8 mouse cellular contexts compared by ENCODE assay signal in the genomic region with DNA sequence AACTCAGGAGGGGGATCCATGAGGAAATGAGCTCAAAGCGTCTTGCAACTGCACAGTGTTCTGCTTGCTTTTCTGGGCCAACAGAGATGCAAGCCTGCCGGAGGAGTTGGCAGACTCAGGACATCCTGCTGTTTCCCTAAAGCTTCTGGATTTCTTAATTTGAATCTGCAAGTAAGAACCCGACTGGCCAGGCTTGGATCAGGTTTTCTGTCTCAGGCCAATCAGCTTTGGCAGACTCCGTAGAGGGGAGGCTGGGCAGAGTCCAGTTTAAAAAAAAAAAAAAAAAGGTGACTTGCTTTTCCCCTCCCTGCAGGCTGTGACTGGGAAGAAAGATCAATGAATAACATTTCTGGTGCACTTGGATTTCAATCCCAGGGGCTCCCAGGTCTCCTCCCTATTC. TPM values are rescaled to one million over a fixed set of nuclear protein-coding genes. Genes with fewer than 3 reads are reported as not detected.
DNase-seq lines count a peak whose midpoint lies in the region; ATAC-seq and TF ChIP-seq lines count a peak whose summit lies in the region.

No protein-coding gene starts in this region.

- peak; percentile 39 for ATAC-seq in intestine, embryonic 15.5 days
- ATAC-seq in liver, embryonic 13.5 days (ENCODE audit: low read depth) = no peak
- ATAC-seq in erythroid progenitor cell, adult 5-6 weeks (replicated peaks; ENCODE audit: low FRiP score, poor library complexity, severe bottlenecking) = no peak
- ATAC-seq in forebrain, embryonic 13.5 days = no peak

- no peaks in the 10 kb centered on the region for H3K36me3 ChIP-seq in intestine, embryonic 15.5 days
- no peaks in the 10 kb centered on the region; the same call in 1 of the 2 replicates for H3K36me3 ChIP-seq in liver, embryonic 13.5 days
- H3K36me3 ChIP-seq in forebrain, embryonic 13.5 days (ENCODE audit: poor library complexity, severe bottlenecking) = no peaks in the 10 kb centered on the region

- H3K4me3 ChIP-seq in gastrocnemius, adult 2 months = peak overlapping the region; percentile 9; the same call in 1 of the 2 replicates
- peak overlapping the region; percentile 25 for H3K4me3 ChIP-seq in intestine, embryonic 15.5 days (replicated peaks)
- H3K4me3 ChIP-seq in liver, embryonic 13.5 days (replicated peaks) = peak overlapping the region; percentile 23; the same call in 1 of the 2 replicates
- H3K4me3 ChIP-seq in forebrain, embryonic 13.5 days = no peak overlapping the region

- peaks cover 19% of the 10 kb centered on the region for H3K4me1 ChIP-seq in intestine, embryonic 15.5 days (replicated peaks)
- H3K4me1 ChIP-seq in liver, embryonic 13.5 days (replicated peaks) = peaks cover 39% of the 10 kb centered on the region
- H3K4me1 ChIP-seq in forebrain, embryonic 13.5 days = peaks cover 28% of the 10 kb centered on the region

- H3K9ac ChIP-seq in intestine, embryonic 15.5 days = no peak overlapping the region
- no peak overlapping the region for H3K9ac ChIP-seq in liver, embryonic 13.5 days
- H3K9ac ChIP-seq in forebrain, embryonic 13.5 days = no peak overlapping the region

- H3K27ac ChIP-seq in gastrocnemius, adult 2 months = peak overlapping the region; percentile 99
- H3K27ac ChIP-seq in intestine, embryonic 15.5 days = peak overlapping the region; percentile 67
- H3K27ac ChIP-seq in liver, embryonic 13.5 days = peak overlapping the region; percentile 53
- H3K27ac ChIP-seq in forebrain, embryonic 13.5 days = no peak overlapping the region

- peak; percentile 67 for DNase-seq in gastrocnemius, adult 2 months
- no peak for DNase-seq in gastrocnemius, adult 18-20 months (ENCODE audit: low spot score)
- DNase-seq in NIH3T3 (ENCODE audit: low read depth) = peak; percentile 47
- DNase-seq in liver, embryonic 13.5 days = no peak
- DNase-seq in spleen, postnatal 36 days (ENCODE audit: low spot score in 2 of 2) = no peak

- intact Hi-C loops in gastrocnemius, adult 2 months (cut with DNase I) = no loop called here

- TF ChIP-seq CTCF in gastrocnemius, adult 2 months (IDR thresholded peaks at IDR 0.05) = no peak

- peak overlapping the region; percentile 47 for H3K4me2 ChIP-seq in intestine, embryonic 15.5 days (replicated peaks)
- H3K4me2 ChIP-seq in liver, embryonic 13.5 days = peak overlapping the region; percentile 96; the same call in 1 of the 2 replicates
- H3K4me2 ChIP-seq in forebrain, embryonic 13.5 days = no peak overlapping the region

- no peaks in the 10 kb centered on the region for H3K27me3 ChIP-seq in intestine, embryonic 15.5 days (replicated peaks)
- H3K27me3 ChIP-seq in liver, embryonic 13.5 days = no peaks in the 10 kb centered on the region
- no peaks in the 10 kb centered on the region for H3K27me3 ChIP-seq in forebrain, embryonic 13.5 days

- no peaks in the 10 kb centered on the region for H3K9me3 ChIP-seq in intestine, embryonic 15.5 days
- no peaks in the 10 kb centered on the region for H3K9me3 ChIP-seq in liver, embryonic 13.5 days (replicated peaks)
- H3K9me3 ChIP-seq in forebrain, embryonic 13.5 days (replicated peaks) = no peaks in the 10 kb centered on the region

- WGBS in intestine, embryonic 15.5 days = 34% methylated on average over 4 of the region's 4 CpGs
- WGBS in liver, embryonic 13.5 days (ENCODE audit: insufficient replicate concordance) = 54% methylated on average over 4 of the region's 4 CpGs
- WGBS in forebrain, embryonic 13.5 days = 45% methylated on average over 4 of the region's 4 CpGs

RNA-seq across cellular contexts. Expression of a gene that starts 2.1 kb away (rescaled TPM):
- 1,000 to 10,000 TPM; 1,359 to 1,549 TPM for total RNA-seq in gastrocnemius, adult 2 months (2021)
- 1,000 to 10,000 TPM; 1,411 to 1,472 TPM for total RNA-seq in gastrocnemius, adult 18-20 months (2021)
- 287 and 295 TPM in 2 replicates for polyA plus RNA-seq in intestine, embryonic 15.5 days (2015; fragmentation: Nextera tagmentation; extraction: Ambion mirVana)
- polyA plus RNA-seq in liver, embryonic 13.5 days (2015; fragmentation: Nextera tagmentation; extraction: Ambion mirVana) = 153 and 175 TPM in 2 replicates
- total RNA-seq in erythroid progenitor cell, adult 5-6 weeks (2015; ENCODE audit: low replicate concordance) = 36.9 and 45.4 TPM in 2 replicates
- total RNA-seq in erythroid progenitor cell, adult 5-6 weeks (2017; ENCODE audit: low replicate concordance) = 40.2 and 42.2 TPM in 2 replicates
- 233 and 254 TPM in 2 replicates for polyA plus RNA-seq in forebrain, embryonic 13.5 days (2015; fragmentation: Nextera tagmentation; extraction: Ambion mirVana)

RNA-seq across cellular contexts. Expression of a gene that starts 37.7 kb away (rescaled TPM):
- total RNA-seq in gastrocnemius, adult 2 months (2021) = 10 to 100 TPM; 41.5 to 48.5 TPM
- total RNA-seq in gastrocnemius, adult 18-20 months (2021) = 10 to 100 TPM; 41.5 to 45.8 TPM
- polyA plus RNA-seq in intestine, embryonic 15.5 days (2015; fragmentation: Nextera tagmentation; extraction: Ambion mirVana) = 159 and 166 TPM in 2 replicates
- 53.6 and 69.1 TPM in 2 replicates for polyA plus RNA-seq in liver, embryonic 13.5 days (2015; fragmentation: Nextera tagmentation; extraction: Ambion mirVana)
- 41.1 and 43.6 TPM in 2 replicates for total RNA-seq in erythroid progenitor cell, adult 5-6 weeks (2015; ENCODE audit: low replicate concordance)
- 9.4 and 23.9 TPM in 2 replicates for total RNA-seq in erythroid progenitor cell, adult 5-6 weeks (2017; ENCODE audit: low replicate concordance)
- polyA plus RNA-seq in forebrain, embryonic 13.5 days (2015; fragmentation: Nextera tagmentation; extraction: Ambion mirVana) = 112 and 121 TPM in 2 replicates

Comparison
In these comparisons a context has a peak if more than half of its experiments do, and no peak if none do; other contexts are left out.
1. DNase-seq: peak in gastrocnemius, adult 2 months (single experiment) and NIH3T3 (single experiment); none in gastrocnemius, adult 18-20 months (single experiment), liver, embryonic 13.5 days (single experiment) and spleen, postnatal 36 days (0 of 2).
2. RNA of a gene that starts 2.1 kb away (total RNA-seq): 1,359 to 1,549 TPM in gastrocnemius, adult 2 months and 1,411 to 1,472 TPM in gastrocnemius, adult 18-20 months; 36.9 to 45.4 TPM in erythroid progenitor cell, adult 5-6 weeks; every median in the first group is over 10 times any median in the second.